Mouse (Mus musculus) hindbrain, embryonic 16.5 days (tissue): Measurements from ENCODE around the gene Apbb2. TPM values are rescaled to one million over a fixed set of nuclear protein-coding genes. Genes with fewer than 3 reads are reported as not detected.

Experiments
- ATAC-seq: fragments of 200-750 bp; cut with Nextera tagmentation; 2 replicates; pipeline ENCODE4 v1.8.0; 2017; ENCODE audit warnings: moderate TSS enrichment, moderate library complexity
- H3K27ac ChIP-seq: fragments of 300-500 bp; sonication (generic); 2 replicates; pipeline ENCODE4 v1.5.1; 2014; ENCODE audit warnings: low read depth, mild to moderate bottlenecking, control low read depth, low read length, moderate library complexity
- H3K27me3 ChIP-seq: fragments of 300-500 bp; sonication (generic); replicated peaks from 2 replicates; pipeline ENCODE4 v1.6.1; 2014; ENCODE audit warnings: low read length; ENCODE audit not compliant: control insufficient read depth, insufficient read depth
- H3K36me3 ChIP-seq: fragments of 300-500 bp; sonication (generic); 2 replicates; pipeline ENCODE4 v1.6.1; 2014; ENCODE audit warnings: mild to moderate bottlenecking, low read length, moderate library complexity, mixed read lengths; ENCODE audit not compliant: control insufficient read depth, insufficient read depth
- H3K4me1 ChIP-seq: fragments of 300-500 bp; sonication (generic); 2 replicates; pipeline ENCODE4 v1.6.1; 2014; ENCODE audit warnings: low read depth, low read length; ENCODE audit not compliant: control insufficient read depth, insufficient read depth
- H3K4me2 ChIP-seq: fragments of 300-500 bp; sonication (generic); 2 replicates; pipeline ENCODE4 v1.6.1; 2014; ENCODE audit warnings: mild to moderate bottlenecking, low read length, control low read depth, moderate library complexity
- H3K4me3 ChIP-seq: fragments of 300-500 bp; sonication (generic); 2 replicates; pipeline ENCODE4 v1.5.1; 2014; ENCODE audit warnings: mild to moderate bottlenecking, low read length, control low read depth, moderate library complexity
- H3K9ac ChIP-seq: fragments of 300-500 bp; sonication (generic); 2 replicates; pipeline ENCODE4 v1.6.1; 2014; ENCODE audit warnings: low read depth, mild to moderate bottlenecking, control low read depth, low read length, moderate library complexity
- H3K9me3 ChIP-seq: fragments of 300-500 bp; sonication (generic); 2 replicates; pipeline ENCODE4 v1.6.1; 2014; ENCODE audit warnings: mild to moderate bottlenecking, low read length, moderate library complexity; ENCODE audit not compliant: control insufficient read depth
- WGBS: fragments of 180-500 bp; shearing (Covaris S2); extraction: QIAGEN DNeasy Blood & Tissue Kit; methylation state at CpG from one replicate; pipeline ENCODE4 v1.1.7; 2014; 5-methylcytosine and 5-hydroxymethylcytosine counted together
- polyA plus RNA-seq: library from polyadenylated mRNA; unstranded; fragments of >200 nt; fragmentation: Nextera tagmentation; extraction: Ambion mirVana; gene quantifications from 2 replicates; pipeline ENCODE4 v1.2.1, GENCODE M21; 2015

Apbb2 gene
- polyA plus RNA-seq, 1 experiment from 2014 or later = 97.0 TPM

DNA sequence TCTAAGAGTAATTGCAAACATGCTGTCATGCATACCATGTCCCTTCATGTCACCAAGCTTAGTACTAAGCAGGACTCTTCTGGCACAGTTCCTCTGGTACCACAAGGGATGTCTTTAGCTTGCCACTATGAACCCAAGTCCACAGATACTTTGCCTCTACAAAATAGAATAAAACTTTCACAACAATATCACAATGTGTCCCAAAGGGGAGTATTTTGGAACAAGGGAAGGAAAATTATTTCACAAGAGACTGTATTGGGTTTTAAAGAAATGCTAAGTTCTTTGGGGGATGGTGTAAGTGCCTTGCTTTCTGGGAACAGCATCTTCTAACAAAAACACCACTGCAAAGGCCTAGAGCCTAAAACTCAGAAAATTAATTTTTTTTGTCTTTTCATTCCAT is 105.2 kb downstream of the Apbb2 start:
- H3K9me3 ChIP-seq = no peaks in the 10 kb centered on the region
- no peak for ATAC-seq
- H3K27ac ChIP-seq = no peak overlapping the region
- H3K4me2 ChIP-seq = no peak overlapping the region
- H3K36me3 ChIP-seq = no peaks in the 10 kb centered on the region
- H3K4me1 ChIP-seq = no peaks in the 10 kb centered on the region
- no peak overlapping the region for H3K9ac ChIP-seq
- H3K4me3 ChIP-seq = no peak overlapping the region
- no peaks in the 10 kb centered on the region for H3K27me3 ChIP-seq

DNA sequence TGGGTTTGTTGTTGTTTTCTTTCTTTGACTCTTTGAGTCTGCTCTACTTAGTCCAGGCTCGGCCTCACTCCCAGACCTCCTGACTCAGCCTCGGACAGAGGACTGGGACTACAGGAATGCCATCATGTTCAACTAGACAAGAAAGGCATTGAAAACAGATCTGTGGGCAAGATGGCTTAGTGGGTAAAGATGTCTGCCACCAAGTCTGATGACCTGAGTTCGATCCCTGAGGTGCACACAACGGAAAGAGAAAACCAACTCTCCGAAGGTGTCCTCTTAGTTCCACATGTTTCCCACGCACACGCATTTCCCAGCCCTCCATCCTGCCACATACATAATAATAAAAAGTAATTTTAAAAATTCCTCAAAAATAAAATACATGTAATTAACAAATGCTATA is 106.1 kb downstream of the Apbb2 start:
- no peak for ATAC-seq
- no peak overlapping the region for H3K27ac ChIP-seq
- no peak overlapping the region for H3K4me2 ChIP-seq
- no peaks in the 10 kb centered on the region for H3K9me3 ChIP-seq
- WGBS = 94% methylated on average over 7 of the region's 7 CpGs
- no peak overlapping the region for H3K4me3 ChIP-seq
- H3K4me1 ChIP-seq = no peaks in the 10 kb centered on the region
- H3K9ac ChIP-seq = no peak overlapping the region
- H3K27me3 ChIP-seq = no peaks in the 10 kb centered on the region
- H3K36me3 ChIP-seq = no peaks in the 10 kb centered on the region

DNA sequence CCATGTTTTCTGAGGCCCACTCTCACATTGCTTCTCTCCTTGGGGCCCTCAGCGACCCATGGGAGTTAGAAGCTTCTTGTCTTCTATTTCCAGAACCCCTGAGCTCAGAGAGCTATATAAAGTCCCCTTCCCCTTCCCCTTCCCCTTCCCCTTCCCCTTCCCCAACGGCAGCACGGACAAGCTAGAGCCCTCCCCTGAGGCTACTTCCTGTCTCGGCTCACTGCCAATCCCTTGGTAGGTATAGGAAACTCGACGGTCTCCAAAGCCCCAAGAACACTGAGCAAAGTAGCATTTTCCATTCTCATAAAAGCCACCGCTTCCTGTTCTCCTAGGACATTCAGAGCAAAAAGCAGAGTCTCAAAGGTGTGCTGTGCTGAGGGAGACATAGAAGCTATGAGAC is 107.9 kb downstream of the Apbb2 start:
- Histone ChIP-seq H3K9me3 (no peaks in the 10 kb centered on the region), H3K4me3 (no peak overlapping the region), H3K4me2 (no peak overlapping the region), H3K27ac (no peak overlapping the region), H3K36me3 (no peaks in the 10 kb centered on the region), H3K4me1 (no peaks in the 10 kb centered on the region), H3K27me3 (no peaks in the 10 kb centered on the region), H3K9ac (no peak overlapping the region)
- ATAC-seq = no peak
- WGBS = 84% methylated on average over 7 of the region's 7 CpGs

DNA sequence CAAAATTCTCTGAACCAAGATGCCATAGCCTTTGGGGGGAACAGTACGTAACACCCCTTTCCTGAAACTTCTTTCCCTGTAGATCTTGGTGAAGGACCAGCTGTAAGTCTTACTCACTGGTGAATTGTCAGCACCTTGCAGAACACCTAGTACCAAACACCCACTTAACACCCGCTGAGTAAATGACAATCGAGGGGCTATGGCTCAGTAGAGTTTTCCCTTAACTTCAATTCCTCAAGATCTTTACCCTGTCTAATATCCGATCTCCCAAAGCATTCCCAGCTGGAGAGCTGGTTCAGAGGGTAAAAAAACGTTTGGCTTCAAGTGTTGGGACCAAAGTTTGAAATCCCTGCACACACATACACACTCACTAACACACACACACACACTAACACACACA is 109.4 kb downstream of the Apbb2 start:
- ATAC-seq = no peak
- 82% methylated on average over 5 of the region's 5 CpGs for WGBS

DNA sequence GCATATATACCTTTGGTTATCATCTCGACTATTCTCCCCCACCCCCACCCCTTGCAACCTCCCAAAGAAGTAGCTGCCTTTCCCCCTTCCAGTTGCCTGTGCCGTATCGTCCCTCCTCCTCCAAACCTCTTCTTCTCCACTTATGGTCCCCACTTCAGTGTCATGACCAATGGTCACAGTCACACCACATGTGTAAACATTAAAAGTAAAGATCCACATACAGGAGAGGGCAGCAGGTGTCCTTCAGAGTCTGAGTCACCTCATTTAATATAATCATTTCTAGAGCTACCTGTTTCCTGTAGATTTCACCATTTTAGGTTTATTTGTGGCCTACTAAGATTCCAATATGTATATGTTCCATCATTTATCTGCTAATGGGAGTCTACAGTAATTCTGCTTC is 113.0 kb downstream of the Apbb2 start:
- 84% methylated on average over 3 of the region's 3 CpGs for WGBS

More for the DNA sequence above, 109.4 kb downstream of the Apbb2 start:
- Histone ChIP-seq H3K27me3 (no peaks in the 10 kb centered on the region), H3K36me3 (no peaks in the 10 kb centered on the region), H3K9me3 (no peaks in the 10 kb centered on the region), H3K9ac (no peak overlapping the region), H3K4me2 (no peak overlapping the region), H3K4me3 (no peak overlapping the region), H3K27ac (no peak overlapping the region), H3K4me1 (no peaks in the 10 kb centered on the region)

DNA sequence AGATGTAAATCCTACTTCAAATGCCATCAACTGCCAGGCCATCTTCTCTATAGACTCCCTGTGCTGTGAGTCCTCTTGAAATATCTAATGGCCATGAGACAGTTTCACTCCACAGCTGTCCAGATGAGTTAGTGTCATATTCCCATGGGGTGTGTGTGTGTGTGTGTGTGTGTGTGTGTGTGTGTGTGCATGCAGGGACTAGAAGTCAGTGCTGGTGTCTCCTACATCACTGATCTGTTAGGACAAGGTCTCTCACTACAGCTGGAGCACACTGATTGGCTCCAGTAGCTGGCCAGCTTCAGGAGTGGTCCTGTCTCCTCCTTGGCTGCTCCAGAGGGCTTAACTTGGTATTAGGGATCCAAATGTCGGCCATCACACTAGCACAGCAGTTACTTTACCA is 113.5 kb downstream of the Apbb2 start:
- no peaks in the 10 kb centered on the region for H3K9me3 ChIP-seq
- peaks cover 2% of the 10 kb centered on the region for H3K4me1 ChIP-seq
- H3K27me3 ChIP-seq = no peaks in the 10 kb centered on the region
- no peak overlapping the region for H3K4me3 ChIP-seq
- H3K36me3 ChIP-seq = no peaks in the 10 kb centered on the region
- H3K4me2 ChIP-seq = no peak overlapping the region
- H3K9ac ChIP-seq = no peak overlapping the region
- 67% methylated on average over 1 of the region's 1 CpGs for WGBS
- 0 out of 2 replicates have a peak, but pooled peaks have one; percentile 29 for ATAC-seq
- H3K27ac ChIP-seq = no peak overlapping the region

More for the DNA sequence above, 113.0 kb downstream of the Apbb2 start:
- Histone ChIP-seq H3K9ac (no peak overlapping the region), H3K36me3 (no peaks in the 10 kb centered on the region), H3K27me3 (no peaks in the 10 kb centered on the region), H3K4me3 (no peak overlapping the region), H3K4me2 (no peak overlapping the region), H3K4me1 (peaks cover 2% of the 10 kb centered on the region), H3K9me3 (no peaks in the 10 kb centered on the region), H3K27ac (no peak overlapping the region)
- no peak for ATAC-seq

DNA sequence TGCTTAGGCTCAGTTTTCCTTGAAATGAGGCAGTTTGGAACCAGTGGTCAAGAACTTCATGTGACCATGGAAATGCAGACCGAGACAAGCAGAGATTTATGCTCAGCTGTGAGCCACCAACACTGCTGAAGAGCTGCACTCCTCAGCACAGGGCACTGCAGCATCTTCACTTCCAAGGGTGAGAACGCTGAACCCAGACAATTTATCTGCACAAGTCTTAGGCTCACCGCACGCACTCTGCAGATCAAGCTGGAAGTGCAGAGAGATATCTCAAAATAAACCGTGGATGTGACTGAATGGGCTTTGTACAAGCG is 114.2 kb downstream of the Apbb2 start:
- Histone ChIP-seq H3K36me3 (no peaks in the 10 kb centered on the region), H3K4me1 (peaks cover 2% of the 10 kb centered on the region), H3K9me3 (no peaks in the 10 kb centered on the region), H3K4me2 (no peak overlapping the region), H3K27ac (no peak overlapping the region), H3K4me3 (no peak overlapping the region), H3K9ac (no peak overlapping the region), H3K27me3 (no peaks in the 10 kb centered on the region)
- WGBS = 68% methylated on average over 6 of the region's 6 CpGs
- no peak for ATAC-seq

DNA sequence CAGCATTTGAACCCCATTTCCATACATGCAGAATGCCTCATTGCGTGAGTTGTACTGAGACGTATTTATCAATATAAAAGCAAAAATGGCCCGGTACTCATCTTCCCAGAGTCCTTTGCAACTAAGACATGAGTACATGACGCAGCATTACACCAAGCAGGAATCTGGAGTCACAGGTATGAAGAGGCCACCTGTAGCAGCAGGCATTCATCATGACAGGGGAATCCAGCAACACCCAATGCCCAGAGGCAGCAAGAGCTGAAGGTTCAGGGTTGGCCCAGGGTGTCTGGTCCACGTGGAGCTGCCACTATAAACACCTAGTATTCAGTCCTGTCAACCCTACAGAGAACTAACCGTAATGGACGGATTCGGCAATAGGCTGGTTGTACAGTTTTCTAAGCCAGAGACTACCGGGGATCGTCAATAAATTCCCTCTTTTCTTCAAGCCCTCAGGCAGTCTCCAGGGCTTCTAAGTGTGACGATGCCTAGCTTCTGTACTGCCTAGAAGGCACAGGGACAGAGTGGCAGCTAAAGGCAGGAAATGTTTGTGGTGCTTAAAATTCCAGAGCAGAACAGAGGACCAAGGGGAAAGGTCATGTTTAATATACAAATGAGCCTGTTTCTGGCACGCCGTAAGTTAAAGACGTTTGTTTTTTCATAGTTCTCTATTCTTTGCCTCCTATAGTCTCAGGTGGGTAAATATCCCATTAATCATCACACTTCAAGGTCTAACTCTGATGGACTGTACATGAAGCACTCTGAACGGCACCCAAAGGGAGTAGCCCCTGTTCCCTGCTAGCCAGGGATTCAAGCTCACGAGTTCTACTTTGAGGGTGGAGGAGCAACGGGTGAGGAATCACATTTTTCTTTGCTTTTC is 114.8 kb downstream of the Apbb2 start:
- H3K36me3 ChIP-seq = no peaks in the 10 kb centered on the region
- 56% methylated on average over 17 of the region's 17 CpGs for WGBS
- no peak overlapping the region for H3K9ac ChIP-seq
- H3K4me2 ChIP-seq = no peak overlapping the region
- no peaks in the 10 kb centered on the region for H3K27me3 ChIP-seq
- 0 out of 2 replicates have a peak, but pooled peaks have one; percentile 30 for ATAC-seq
- H3K4me3 ChIP-seq = no peak overlapping the region
- peaks cover 2% of the 10 kb centered on the region for H3K4me1 ChIP-seq
- H3K9me3 ChIP-seq = no peaks in the 10 kb centered on the region
- no peak overlapping the region for H3K27ac ChIP-seq

DNA sequence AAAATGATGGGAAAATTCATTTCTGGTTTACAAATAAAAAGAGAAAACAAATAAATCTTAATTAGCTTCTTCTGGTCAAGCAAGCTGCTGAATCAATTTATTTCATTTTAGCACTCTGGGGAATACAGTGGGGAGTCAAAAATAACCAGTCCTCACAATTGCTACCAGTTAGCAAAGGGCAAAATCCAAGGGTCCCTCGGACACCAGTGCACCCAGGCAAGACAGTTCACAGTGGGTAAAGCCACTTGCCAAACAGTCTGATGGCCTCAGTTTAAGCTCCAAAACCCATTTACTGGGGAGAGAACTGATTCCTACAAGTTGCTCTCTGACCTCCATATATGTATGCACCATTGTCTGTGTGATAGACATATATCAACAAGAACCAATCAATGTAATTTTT is 115.6 kb downstream of the Apbb2 start:
- Histone ChIP-seq H3K4me3 (no peak overlapping the region), H3K27me3 (no peaks in the 10 kb centered on the region), H3K9ac (no peak overlapping the region), H3K4me2 (no peak overlapping the region), H3K36me3 (no peaks in the 10 kb centered on the region), H3K27ac (no peak overlapping the region), H3K4me1 (peaks cover 2% of the 10 kb centered on the region), H3K9me3 (no peaks in the 10 kb centered on the region)
- no peak for ATAC-seq
- WGBS = 93% methylated on average over 1 of the region's 1 CpGs
